Mouse (Mus musculus): ENCODE data around the gene Rab8a. TPM values are rescaled to one million over a fixed set of nuclear protein-coding genes. Genes with fewer than 3 reads are reported as not detected.
A peak's percentile ranks its signal among the peaks of the same experiment; 100 is the strongest.
"Not testable (repeated sequence)": the region's sequence is repeated elsewhere in the genome, so short reads cannot be mapped to it uniquely, and the experiment has no call there.

Rab8a gene
- total RNA-seq (2021), result 10 to 100 TPM; 39.8 to 41.4 TPM
- long read RNA-seq, full-length matches to known transcripts, result 78 of 85 reads
- long read RNA-seq, partial matches to known transcripts, result 1 of 85 reads
- long read RNA-seq, other reads (novel, unspliced or antisense), result 6 of 85 reads

GRCm38 (mm10) chr8:72160707-72161697 is at the start of gene Rab8a:
TSS of gene Rab8a (plus strand) at chr8:72161200.
- DNase-seq (ENCODE audit: low spot score in 2 of 2), result peak; percentile 100

GRCm38 (mm10) chr8:72112486-72112885 is 48.5 kb upstream of the Rab8a start:
- DNase-seq (ENCODE audit: low spot score in 2 of 2), result no peak

DNA sequence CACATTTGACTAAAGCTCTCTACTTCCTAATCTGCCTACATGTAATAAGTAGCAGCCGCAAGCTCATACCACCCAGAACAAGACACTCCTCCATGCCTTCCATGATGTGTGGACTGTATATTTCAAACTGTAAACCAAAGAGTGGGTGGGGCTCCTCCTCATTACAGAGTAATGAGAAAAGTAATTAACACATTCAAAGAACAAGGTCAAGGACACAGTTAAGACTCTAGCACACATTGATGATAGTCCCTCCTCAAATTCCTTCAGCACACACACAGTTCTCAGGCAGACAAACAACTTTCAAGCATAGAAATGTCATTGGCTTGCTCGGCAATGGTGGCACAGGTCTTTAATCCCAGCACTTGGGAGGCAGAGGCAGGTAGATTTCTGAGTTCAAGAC is 45.8 kb upstream of the Rab8a start:
- DNase-seq (ENCODE audit: low spot score in 2 of 2), result no peak

GRCm38 (mm10) chr8:72118616-72119015 is 42.4 kb upstream of the Rab8a start:
- DNase-seq (ENCODE audit: low spot score in 2 of 2), result no peak

DNA sequence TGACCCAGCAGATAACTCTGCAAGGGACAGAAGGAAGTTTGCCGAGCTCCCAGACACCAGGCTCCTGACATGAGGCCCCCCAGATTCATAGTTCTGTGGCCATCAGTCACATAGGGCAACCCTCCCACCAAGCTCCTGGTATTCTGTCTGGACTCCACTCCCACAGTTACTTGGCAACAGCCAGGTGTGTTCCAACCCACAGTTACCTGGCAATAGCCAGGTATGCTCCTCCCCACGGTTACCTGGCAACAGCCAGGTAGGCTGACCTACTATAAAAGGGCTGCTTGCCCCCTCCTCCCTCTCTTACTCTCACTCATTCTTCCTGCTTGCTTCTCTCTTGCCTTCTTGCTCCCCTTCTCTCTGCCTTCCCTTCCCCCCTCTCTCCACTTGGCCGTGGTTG is 39.5 kb upstream of the Rab8a start:
- DNase-seq (ENCODE audit: low spot score in 2 of 2), result not testable (repeated sequence)

- DNase-seq (ENCODE audit: low spot score in 2 of 2), result no peak
Measured at GRCm38 (mm10) chr8:72121997-72122396, 39.0 kb upstream of the Rab8a start.

- no peak for DNase-seq (ENCODE audit: low spot score in 2 of 2)
Measured at GRCm38 (mm10) chr8:72127834-72128233, 33.2 kb upstream of the Rab8a start.

GRCm38 (mm10) chr8:72131251-72131650 is 29.7 kb upstream of the Rab8a start:
- no peak for DNase-seq (ENCODE audit: low spot score in 2 of 2)

DNA sequence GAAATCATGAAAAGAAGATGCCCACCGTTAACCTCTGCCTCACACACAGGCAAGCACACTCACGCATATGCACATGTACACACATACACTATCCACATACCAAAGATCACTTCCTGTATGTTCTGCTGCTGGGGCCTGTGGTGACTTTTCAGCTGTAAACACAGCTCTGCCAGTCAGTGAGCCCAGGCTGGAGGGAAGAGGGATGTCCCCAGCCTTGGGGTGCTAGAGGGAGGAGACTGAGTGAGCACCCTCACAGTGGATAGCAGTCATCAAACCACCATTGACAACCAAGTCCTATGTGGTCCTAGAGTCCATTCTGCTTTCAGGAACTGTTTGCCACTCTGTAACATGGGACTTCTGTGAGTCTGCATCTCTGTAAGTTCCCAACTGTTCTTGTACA is 29.1 kb upstream of the Rab8a start:
- DNase-seq (ENCODE audit: low spot score in 2 of 2), result no peak

DNA sequence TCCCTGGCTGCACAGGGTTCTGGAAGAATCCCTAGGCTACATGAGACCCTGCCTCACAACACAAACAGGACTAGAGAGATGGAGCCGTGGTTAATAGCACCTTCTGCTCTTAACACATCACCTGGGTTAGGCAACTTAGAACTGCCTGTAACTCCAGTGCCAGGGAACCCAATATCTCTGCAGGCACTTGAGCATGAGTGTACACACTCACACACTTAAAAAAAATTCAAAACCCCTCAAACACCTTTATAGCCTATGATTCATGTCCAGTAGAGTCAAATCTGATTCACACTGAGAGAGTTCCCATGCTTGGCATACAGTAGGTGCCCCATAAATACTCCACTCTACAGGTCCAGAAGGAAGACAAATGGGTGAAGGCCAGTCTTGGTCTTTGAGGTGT is 28.6 kb upstream of the Rab8a start:
- no peak for DNase-seq (ENCODE audit: low spot score in 2 of 2)

DNA sequence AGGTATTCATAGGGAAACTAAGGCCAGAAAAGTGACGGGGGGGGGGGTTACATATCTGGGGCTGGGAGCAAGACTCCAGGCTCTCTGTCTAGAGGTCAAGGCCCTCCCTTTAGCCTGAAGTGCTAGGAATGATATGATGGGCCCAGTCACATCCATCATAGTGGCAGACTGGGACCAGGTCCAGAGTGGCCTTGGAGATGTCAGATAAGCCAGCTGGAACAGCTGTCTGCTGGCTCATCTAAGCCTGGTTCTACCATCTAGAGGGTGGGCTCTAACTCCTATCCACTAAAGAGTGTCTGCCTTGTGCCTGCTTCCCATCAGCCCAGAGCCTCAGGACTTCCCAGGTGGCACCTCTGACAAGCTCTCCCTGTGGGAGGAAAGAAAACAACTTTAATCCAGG is 28.1 kb upstream of the Rab8a start:
- DNase-seq (ENCODE audit: low spot score in 2 of 2), result no peak

DNA sequence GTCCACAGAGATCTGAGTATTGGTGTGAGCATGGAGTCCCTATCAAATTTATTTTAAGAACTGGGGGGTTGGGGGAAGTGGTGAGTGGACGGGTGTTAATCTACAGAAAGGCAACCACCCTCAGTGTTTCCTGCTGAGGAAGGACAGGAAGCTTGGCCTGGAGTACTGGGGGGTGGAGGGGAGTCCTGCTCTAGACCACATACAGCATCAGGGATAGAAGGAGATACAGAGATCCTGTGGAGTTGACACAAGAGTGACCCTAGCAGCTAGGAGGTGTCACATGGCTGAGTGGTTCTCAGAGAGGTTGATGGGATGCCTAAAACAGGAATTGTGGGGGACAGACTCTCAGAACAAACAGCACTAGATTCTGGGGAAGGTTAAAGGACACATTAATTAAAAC is 27.5 kb upstream of the Rab8a start:
- no peak for DNase-seq (ENCODE audit: low spot score in 2 of 2)

DNA sequence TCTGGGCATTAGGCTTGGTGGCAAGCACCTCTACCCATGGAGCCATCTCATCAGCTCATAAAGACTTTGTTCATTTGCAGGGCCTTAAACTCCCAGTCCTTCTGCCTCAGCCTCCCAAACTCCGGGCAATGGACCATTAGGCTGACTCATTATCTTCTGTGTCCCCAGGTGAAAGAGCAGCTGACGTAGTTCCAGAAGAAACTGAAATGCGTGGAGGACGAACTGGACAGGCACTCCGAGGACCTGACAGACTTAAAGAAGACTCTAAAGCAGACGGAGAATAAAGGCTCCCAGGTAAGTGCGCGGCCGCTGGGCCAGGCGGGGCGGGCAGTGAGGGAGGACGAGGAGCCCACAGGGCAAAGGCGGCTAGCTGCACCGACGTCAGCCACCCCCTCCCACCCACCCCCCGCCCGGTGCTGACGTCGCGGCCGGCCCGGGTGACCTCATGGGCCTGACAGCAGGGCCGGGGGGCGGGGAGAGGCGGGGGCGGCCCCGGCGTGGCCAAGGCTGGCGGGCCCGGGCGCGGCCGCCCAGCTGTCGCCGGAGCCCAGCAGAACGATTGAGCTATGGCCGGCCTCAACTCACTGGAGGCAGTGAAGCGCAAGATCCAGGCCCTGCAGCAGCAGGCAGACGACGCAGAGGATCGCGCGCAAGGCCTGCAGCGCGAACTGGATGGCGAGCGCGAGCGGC is 26.1 kb upstream of the Rab8a start, which contains the start of gene Tpm4:
Gene Tpm4 (plus strand): TSS at position 220 of the 690 bp plus-strand sequence.
- peak in 1 of 2 experiments; percentile 26 for DNase-seq (ENCODE audit: low spot score in 2 of 2)

DNA sequence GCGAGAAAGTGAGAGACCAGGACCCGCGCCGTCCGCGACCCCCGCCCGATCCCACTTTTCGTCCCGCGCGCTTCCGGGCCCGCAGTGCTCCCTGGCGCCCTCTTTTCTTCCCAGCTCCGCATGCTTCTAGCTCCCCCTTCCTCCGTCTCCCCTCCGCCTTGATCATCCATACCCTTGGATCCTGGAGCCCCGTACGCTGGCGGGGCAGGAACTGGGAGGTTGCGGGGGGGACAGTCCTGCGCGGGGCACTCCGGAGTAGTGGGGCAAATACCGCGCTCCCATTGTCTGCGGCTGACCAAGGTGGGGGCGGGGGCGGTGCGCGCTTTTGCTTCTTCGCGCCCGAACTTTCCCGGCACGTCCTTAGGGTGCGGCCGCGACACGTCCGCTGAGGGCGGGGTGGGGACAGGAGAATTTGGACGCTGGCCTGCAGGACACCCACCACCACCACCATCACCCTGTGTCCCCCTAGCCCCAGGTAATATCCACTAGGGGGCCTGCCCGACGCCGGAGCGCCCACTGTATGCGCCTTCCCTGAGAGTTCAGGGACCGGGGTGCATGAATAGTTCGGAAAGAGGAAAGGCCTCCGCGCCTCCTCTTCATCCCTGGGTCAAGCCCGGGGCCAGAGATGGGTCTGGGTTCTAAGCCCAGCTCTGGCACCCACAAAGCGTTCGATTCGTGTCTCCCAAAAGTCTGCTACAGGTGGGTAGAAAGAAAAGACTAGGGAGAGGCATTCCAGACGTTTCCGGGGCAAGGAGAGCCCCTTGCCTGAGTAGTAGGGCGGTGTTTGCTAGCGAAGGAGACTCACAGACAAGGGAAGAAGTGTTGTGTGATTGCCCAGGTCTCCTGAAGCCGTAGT is 25.3 kb upstream of the Rab8a start:
- DNase-seq (ENCODE audit: low spot score in 2 of 2), result no peak

- DNase-seq (ENCODE audit: low spot score in 2 of 2), result peak in 1 of 2 experiments; percentile 25
Measured at GRCm38 (mm10) chr8:72136302-72136978, 24.6 kb upstream of the Rab8a start.

GRCm38 (mm10) chr8:72137431-72137830 is 23.6 kb upstream of the Rab8a start:
- no peak for DNase-seq (ENCODE audit: low spot score in 2 of 2)

- DNase-seq (ENCODE audit: low spot score in 2 of 2), result no peak
Measured at GRCm38 (mm10) chr8:72138456-72138855, 22.5 kb upstream of the Rab8a start.

- DNase-seq (ENCODE audit: low spot score in 2 of 2), result no peak
Measured at GRCm38 (mm10) chr8:72143256-72143824, 17.7 kb upstream of the Rab8a start.

DNA sequence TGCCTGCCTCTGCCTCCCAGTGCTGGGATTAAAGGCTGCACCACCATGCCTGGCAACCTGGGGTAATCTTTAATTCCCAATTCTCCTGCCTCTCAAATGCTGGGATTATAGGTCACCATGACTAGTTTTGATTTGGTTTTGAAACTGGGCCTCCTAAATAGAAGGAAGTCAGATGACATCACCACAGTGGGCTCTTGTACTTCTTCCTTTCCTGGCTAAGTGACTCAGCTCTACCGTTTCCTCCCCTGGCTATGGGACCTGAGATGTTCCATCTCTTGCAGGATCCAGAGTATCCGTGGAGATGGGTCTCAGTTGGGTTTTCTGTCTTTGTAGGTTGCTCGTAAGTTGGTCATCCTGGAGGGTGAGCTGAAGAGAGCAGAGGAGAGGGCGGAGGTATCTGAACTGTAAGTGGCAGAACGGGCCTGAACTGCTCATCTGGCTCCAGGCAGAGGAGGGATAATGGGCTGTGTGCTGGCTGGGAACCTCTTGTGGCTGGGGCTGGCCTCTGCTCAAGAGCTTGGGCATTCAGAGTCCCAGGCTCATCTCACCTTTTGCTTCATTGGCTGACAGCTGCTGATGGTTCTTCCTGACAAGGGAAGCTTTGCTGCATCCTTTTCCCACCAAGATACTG is 16.5 kb upstream of the Rab8a start:
- DNase-seq (ENCODE audit: low spot score in 2 of 2), result no peak

DNA sequence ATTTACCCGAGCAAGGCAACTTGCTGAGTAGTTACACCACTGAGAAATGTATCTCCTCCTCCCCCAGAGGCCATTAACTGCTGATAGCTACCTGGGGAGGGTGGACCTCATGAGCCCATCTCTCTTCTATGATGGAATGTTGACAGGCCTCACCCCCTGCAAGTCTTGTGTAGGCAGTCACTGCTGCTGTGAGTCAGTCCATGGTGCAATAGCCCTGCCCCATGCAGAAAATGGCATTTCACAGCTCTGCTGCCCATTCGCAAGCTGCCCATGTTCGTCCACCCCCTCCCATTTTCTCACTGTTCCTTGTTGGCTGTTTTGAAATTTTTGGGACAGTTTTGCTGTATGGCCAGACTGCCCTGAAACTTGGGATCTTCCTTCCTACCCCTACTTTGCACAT is 15.5 kb upstream of the Rab8a start:
- no peak for DNase-seq (ENCODE audit: low spot score in 2 of 2)
